Mouse (Mus musculus) hindbrain, embryonic 13.5 days (tissue): ENCODE data around the gene Klhl33. TPM values are rescaled to one million over a fixed set of nuclear protein-coding genes. Genes with fewer than 3 reads are reported as not detected.
"Not testable (repeated sequence)": the region's sequence is repeated elsewhere in the genome, so short reads cannot be mapped to it uniquely, and the experiment has no call there.

ENCODE experiments used
- ATAC-seq: fragments of 200-750 bp; cut with Nextera tagmentation; 2 replicates; pipeline ENCODE4 v1.8.0; 2017; ENCODE audit warnings: moderate TSS enrichment; ENCODE audit not compliant: low FRiP score
- H3K27ac ChIP-seq: fragments of 300-500 bp; sonication (generic); 2 replicates; pipeline ENCODE4 v1.5.1; 2015; ENCODE audit warnings: inconsistent platforms, mild to moderate bottlenecking, moderate library complexity
- H3K27me3 ChIP-seq: fragments of 300-500 bp; sonication (generic); 2 replicates; pipeline ENCODE4 v1.6.1; 2015; ENCODE audit warnings: mild to moderate bottlenecking, inconsistent platforms
- H3K36me3 ChIP-seq: fragments of 300-500 bp; sonication (generic); 2 replicates; pipeline ENCODE4 v1.6.1; 2015; ENCODE audit warnings: mild to moderate bottlenecking, inconsistent platforms
- H3K4me1 ChIP-seq: fragments of 300-500 bp; sonication (generic); replicated peaks from 2 replicates; pipeline ENCODE4 v1.6.1; 2015; ENCODE audit warnings: inconsistent platforms
- H3K4me2 ChIP-seq: fragments of 300-500 bp; sonication (generic); 2 replicates; pipeline ENCODE4 v1.6.1; 2015; ENCODE audit warnings: inconsistent platforms, mild to moderate bottlenecking, moderate library complexity
- H3K4me3 ChIP-seq: fragments of 300-500 bp; sonication (generic); 2 replicates; pipeline ENCODE4 v1.5.1; 2015; ENCODE audit warnings: mild to moderate bottlenecking, inconsistent platforms
- H3K9ac ChIP-seq: fragments of 300-500 bp; sonication (generic); 2 replicates; pipeline ENCODE4 v1.6.1; 2015; ENCODE audit warnings: mild to moderate bottlenecking, inconsistent platforms
- H3K9me3 ChIP-seq: fragments of 300-500 bp; sonication (generic); 2 replicates; pipeline ENCODE4 v1.6.1; 2016; ENCODE audit warnings: inconsistent platforms
- WGBS: fragments of 180-500 bp; shearing (Covaris S2); methylation state at CpG from one replicate; pipeline ENCODE4 v1.1.7; 2015; 5-methylcytosine and 5-hydroxymethylcytosine counted together
- polyA plus RNA-seq: library from polyadenylated mRNA; unstranded; fragments of >200 nt; fragmentation: Nextera tagmentation; extraction: Ambion mirVana; gene quantifications from 2 replicates; pipeline ENCODE4 v1.2.1, GENCODE M21; 2015

The Klhl33 gene
- polyA plus RNA-seq, 1 experiment from 2014 or later: 0.83 TPM

DNA sequence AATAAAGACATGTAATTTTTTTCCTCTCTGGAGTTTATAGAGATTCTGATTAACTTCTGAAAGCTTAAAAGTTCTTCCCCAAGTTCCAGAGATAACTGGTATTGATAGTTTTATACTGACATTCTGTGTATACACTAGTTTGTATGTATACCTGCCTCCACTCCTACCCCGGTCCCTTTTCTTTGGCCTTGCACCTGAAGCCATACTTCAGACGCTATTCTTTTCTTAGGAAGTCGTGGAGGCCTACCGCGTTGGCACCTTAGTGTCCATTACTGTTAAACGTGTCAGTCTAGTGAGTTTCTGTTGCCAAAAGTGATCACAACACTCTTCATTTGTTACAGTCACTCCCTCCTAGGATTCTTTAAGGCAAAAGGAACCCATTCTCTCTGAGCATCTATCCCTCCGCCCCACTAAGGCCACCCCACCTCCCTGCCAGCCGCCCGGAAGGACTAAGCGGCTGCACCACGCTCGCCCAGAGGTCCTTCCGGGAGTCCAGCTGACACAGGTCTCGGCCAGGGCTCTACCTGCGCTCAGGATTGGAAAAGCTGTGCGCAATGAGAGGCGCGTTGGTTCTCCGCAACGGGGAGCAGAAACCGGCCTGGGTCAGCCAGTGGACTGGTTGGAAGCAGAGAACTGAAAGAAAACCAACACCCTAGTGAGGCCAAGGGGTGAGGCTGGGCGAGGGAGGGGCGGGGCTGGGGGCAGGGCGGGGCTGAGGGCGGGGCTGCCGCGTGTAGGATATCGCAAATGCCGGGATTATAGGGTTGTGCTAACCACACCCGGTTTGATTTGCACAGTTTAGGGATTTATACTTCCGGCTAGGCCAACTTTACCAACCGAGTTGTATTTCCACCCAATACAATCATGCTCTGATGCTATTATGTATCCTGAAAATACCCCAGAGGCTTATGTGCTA, 27.2 kb downstream of the Klhl33 start, which contains the start of gene Tep1:
Gene Tep1 (minus strand): TSS at position 672 of the 916 bp plus-strand sequence.
- no peaks in the 10 kb centered on the region for H3K27me3 ChIP-seq
- H3K36me3 ChIP-seq: no peaks in the 10 kb centered on the region
- peak within 1 kb of the TSS; percentile 54 for H3K4me3 ChIP-seq
- 7% methylated on average over 32 of the region's 32 CpGs for WGBS
- H3K9ac ChIP-seq: peak within 1 kb of the TSS; percentile 75
- peak within 1 kb of the TSS; percentile 50 for H3K27ac ChIP-seq
- peaks cover 7% of the 10 kb centered on the region for H3K4me1 ChIP-seq
- H3K4me2 ChIP-seq: peak within 1 kb of the TSS; percentile 66
- ATAC-seq: peak; percentile 91
- no peaks in the 10 kb centered on the region for H3K9me3 ChIP-seq

- Histone ChIP-seq H3K4me2 (no peak overlapping the region), H3K36me3 (no peaks in the 10 kb centered on the region), H3K27me3 (no peaks in the 10 kb centered on the region), H3K4me1 (peaks cover 7% of the 10 kb centered on the region), H3K9ac (no peak overlapping the region), H3K27ac (no peak overlapping the region), H3K9me3 (no peaks in the 10 kb centered on the region), H3K4me3 (no peak overlapping the region)
- ATAC-seq: no peak
- 94% methylated on average over 5 of the region's 5 CpGs for WGBS
Measured at GRCm38 (mm10) chr14:50868656-50869055, 28.7 kb downstream of the Klhl33 start.

- 81% methylated on average over 4 of the region's 4 CpGs for WGBS
Measured at GRCm38 (mm10) chr14:50868211-50868610, 29.1 kb downstream of the Klhl33 start.

DNA sequence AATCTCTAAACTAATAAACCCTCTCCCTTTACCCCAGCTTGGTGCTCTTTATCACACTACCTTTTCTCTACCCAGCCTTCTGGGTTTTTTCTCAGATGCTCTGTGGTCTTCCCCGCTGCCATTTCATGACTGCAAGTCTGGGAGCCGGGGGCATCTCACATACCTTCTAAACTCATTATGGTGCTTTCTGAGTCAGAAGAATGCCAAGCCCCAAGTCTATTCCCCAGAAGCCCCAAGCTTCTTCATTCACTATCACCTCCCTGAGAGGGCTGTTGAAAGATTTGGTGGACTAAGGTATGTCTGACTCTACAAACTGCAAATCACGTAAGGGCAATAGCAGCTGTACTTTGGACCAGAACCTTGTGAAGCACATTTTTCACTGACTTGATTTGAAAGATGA, 30.3 kb downstream of the Klhl33 start:
- no peak overlapping the region for H3K27ac ChIP-seq
- no peak overlapping the region for H3K4me2 ChIP-seq
- H3K36me3 ChIP-seq: no peaks in the 10 kb centered on the region
- no peak overlapping the region for H3K4me3 ChIP-seq
- WGBS: 92% methylated on average over 3 of the region's 3 CpGs
- peaks cover 7% of the 10 kb centered on the region for H3K4me1 ChIP-seq
- ATAC-seq: no peak
- no peaks in the 10 kb centered on the region for H3K9me3 ChIP-seq
- no peaks in the 10 kb centered on the region for H3K27me3 ChIP-seq
- H3K9ac ChIP-seq: no peak overlapping the region

More at GRCm38 (mm10) chr14:50868211-50868610, 29.1 kb downstream of the Klhl33 start:
- Histone ChIP-seq H3K27ac (no peak overlapping the region), H3K27me3 (no peaks in the 10 kb centered on the region), H3K4me3 (no peak overlapping the region), H3K4me1 (peaks cover 7% of the 10 kb centered on the region), H3K4me2 (no peak overlapping the region), H3K9me3 (no peaks in the 10 kb centered on the region), H3K36me3 (no peaks in the 10 kb centered on the region), H3K9ac (no peak overlapping the region)
- no peak for ATAC-seq

- not testable (repeated sequence) for H3K9ac ChIP-seq, H3K9me3 ChIP-seq, ATAC-seq, H3K27me3 ChIP-seq, H3K36me3 ChIP-seq, H3K27ac ChIP-seq, H3K4me2 ChIP-seq, H3K4me1 ChIP-seq, H3K4me3 ChIP-seq
Measured at GRCm38 (mm10) chr14:50865005-50865404, 32.3 kb downstream of the Klhl33 start.

DNA sequence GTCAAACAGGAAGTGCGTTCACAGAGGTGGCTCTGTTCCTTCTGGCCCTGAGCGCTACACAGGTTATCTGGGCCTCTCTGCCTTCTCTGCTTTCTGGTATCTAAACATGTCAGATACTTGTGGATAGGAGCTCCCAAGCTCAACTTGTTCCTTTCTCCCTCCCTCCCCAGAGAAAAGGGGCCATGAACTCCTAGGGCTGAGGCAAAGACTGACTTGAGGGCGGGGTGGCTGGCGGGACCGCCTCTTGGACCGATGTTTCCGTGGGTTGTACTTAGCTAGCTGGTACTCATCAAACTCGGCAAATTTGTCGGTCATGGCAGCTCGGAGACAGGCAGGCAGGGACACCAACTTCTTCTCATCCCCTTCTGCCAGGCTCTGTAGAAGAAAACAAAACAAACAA, 34.7 kb downstream of the Klhl33 start:
- 94% methylated on average over 10 of the region's 10 CpGs for WGBS
- no peaks in the 10 kb centered on the region for H3K27me3 ChIP-seq
- peaks cover 4% of the 10 kb centered on the region; the same call in 1 of the 2 replicates for H3K36me3 ChIP-seq
- H3K27ac ChIP-seq: no peak overlapping the region
- no peak overlapping the region for H3K9ac ChIP-seq
- no peak overlapping the region for H3K4me3 ChIP-seq
- H3K9me3 ChIP-seq: no peaks in the 10 kb centered on the region
- ATAC-seq: no peak
- no peaks in the 10 kb centered on the region for H3K4me1 ChIP-seq
- no peak overlapping the region for H3K4me2 ChIP-seq

GRCm38 (mm10) chr14:50855788-50856187, 41.5 kb downstream of the Klhl33 start:
- Histone ChIP-seq H3K9ac (no peak overlapping the region), H3K36me3 (peaks cover 20% of the 10 kb centered on the region), H3K4me1 (no peaks in the 10 kb centered on the region), H3K4me3 (no peak overlapping the region), H3K27me3 (no peaks in the 10 kb centered on the region), H3K27ac (no peak overlapping the region), H3K4me2 (no peak overlapping the region), H3K9me3 (no peaks in the 10 kb centered on the region)
- no peak for ATAC-seq
- WGBS: 86% methylated on average over 5 of the region's 5 CpGs

Other genes starting within 250 kb of the Klhl33 start
- gene Olfr747, start 204.3 kb downstream of the Klhl33 start, polyA plus RNA-seq: not detected in 2 replicates
- gene Olfr748, start 190.1 kb downstream of the Klhl33 start, polyA plus RNA-seq: not detected in 2 replicates
- not detected in 2 replicates for gene Olfr749, start 152.4 kb downstream of the Klhl33 start, polyA plus RNA-seq
- gene Ttc5, start 112.0 kb downstream of the Klhl33 start, polyA plus RNA-seq: 121 and 133 TPM in 2 replicates
- not detected in 2 replicates for gene Ccnb1ip1, start 89.8 kb downstream of the Klhl33 start, polyA plus RNA-seq
- 42.0 and 44.0 TPM in 2 replicates for gene Parp2, start 89.7 kb downstream of the Klhl33 start, polyA plus RNA-seq
- gene Tep1, start 26.9 kb downstream of the Klhl33 start, polyA plus RNA-seq: 2.5 and 3.2 TPM in 2 replicates
- 116 and 119 TPM in 2 replicates for gene Osgep, start 27.4 kb upstream of the Klhl33 start, polyA plus RNA-seq
- 225 and 228 TPM in 2 replicates for gene Apex1, start 27.5 kb upstream of the Klhl33 start, polyA plus RNA-seq
- 79.0 and 87.9 TPM in 2 replicates for gene Pip4p1, start 33.3 kb upstream of the Klhl33 start, polyA plus RNA-seq
- gene Pnp, start 33.6 kb upstream of the Klhl33 start, polyA plus RNA-seq: 24.9 and 27.0 TPM in 2 replicates
- not detected in 2 replicates for gene Gm49342, start 47.0 kb upstream of the Klhl33 start, polyA plus RNA-seq
- 0.57 and 0.60 TPM in 2 replicates for gene Pnp2, start 58.5 kb upstream of the Klhl33 start, polyA plus RNA-seq
- gene Rnase10, start 110.2 kb upstream of the Klhl33 start, polyA plus RNA-seq: not detected in 2 replicates
- gene Rnase9, start 144.4 kb upstream of the Klhl33 start, polyA plus RNA-seq: not detected in 2 replicates
- gene Rnase11, start 152.7 kb upstream of the Klhl33 start, polyA plus RNA-seq: not detected in 2 replicates
- gene Rnase12, start 160.2 kb upstream of the Klhl33 start, polyA plus RNA-seq: not detected in 2 replicates
- 0.05 TPM in 1 of 2 replicates, not detected in the other for gene Olfr750, start 176.9 kb upstream of the Klhl33 start, polyA plus RNA-seq
- gene Rnase4, start 193.6 kb upstream of the Klhl33 start, polyA plus RNA-seq: 15.3 and 17.5 TPM in 2 replicates
- 4.1 and 4.4 TPM in 2 replicates for gene Ang, start 193.6 kb upstream of the Klhl33 start, polyA plus RNA-seq
- not detected in 2 replicates for gene Eddm3b, start 216.9 kb upstream of the Klhl33 start, polyA plus RNA-seq
- gene Rnase6, start 226.4 kb upstream of the Klhl33 start, polyA plus RNA-seq: 0.25 and 0.47 TPM in 2 replicates
- 0.60 TPM in 1 of 2 replicates, not detected in the other for gene Rnase1, start 249.3 kb upstream of the Klhl33 start, polyA plus RNA-seq